Mouse (Mus musculus) kidney, postnatal 14 days (tissue): ENCODE measurements around the gene Ugt2b36.
"Not testable (repeated sequence)": the region's sequence is repeated elsewhere in the genome, so short reads cannot be mapped to it uniquely, and the experiment has no call there.

Experiments used
- DNase-seq: peaks from one replicate; pipeline ENCODE4 v3.0.0; 2022; ENCODE audit warnings: mixed read lengths

Gene Ugt2b36

DNA sequence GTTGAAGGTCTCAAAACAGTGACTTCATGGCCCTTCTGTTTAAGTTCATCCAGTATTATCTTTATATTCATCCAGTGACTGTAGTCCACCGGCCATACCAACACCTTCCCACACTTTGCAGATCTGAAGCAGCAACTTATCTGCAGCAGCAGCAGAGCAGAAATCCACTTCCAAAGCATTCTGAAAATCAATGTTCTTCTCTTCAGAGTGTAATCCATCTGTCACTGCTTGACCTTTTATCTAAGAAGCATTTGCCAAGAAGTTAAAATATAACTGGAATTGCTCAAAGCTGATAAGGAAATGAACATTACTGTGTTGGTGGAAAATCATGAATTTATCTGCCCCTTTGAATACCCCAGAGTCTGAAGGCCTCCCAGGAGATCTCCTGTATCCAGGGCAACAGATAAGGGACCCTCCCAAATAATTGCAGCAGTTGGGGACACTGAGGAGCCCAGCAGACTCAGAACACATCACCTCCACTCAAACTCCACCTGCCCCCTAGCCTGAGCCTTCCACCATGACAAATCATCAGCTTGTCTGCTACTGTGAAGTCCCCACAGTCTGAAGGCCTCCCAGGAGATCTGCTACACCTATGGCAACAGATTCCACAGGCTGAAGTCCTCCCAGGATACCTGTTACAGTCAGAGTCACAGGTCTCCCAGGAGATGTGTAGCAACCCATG is at the start of gene Ugt2b36:
Gene Ugt2b36 (minus strand): TSS at position 210 of the 682 bp plus-strand sequence.
- no peak for DNase-seq

DNA sequence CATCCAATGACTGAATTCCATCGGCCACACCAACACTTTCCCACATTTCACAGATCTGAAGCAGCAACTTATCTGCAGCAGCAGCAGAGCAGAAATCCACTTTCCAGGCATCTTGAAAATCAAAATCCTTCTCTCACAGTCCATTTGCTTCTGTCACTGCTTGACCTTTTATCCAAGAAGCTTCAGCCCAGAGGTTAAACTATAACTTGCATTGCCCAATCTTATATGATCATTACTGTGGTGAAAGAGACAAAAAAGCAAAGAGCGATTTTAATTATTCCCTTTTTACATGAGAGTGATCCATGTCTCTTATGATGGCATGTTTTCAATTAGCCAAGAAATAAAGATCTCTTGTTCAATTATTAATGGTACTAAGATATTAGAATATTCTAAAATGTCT is 47.8 kb upstream of the Ugt2b36 start, which contains the start of gene Ugt2b5:
Gene Ugt2b5 (minus strand): TSS at position 123 of the 400 bp plus-strand sequence.
- not testable (repeated sequence) for DNase-seq

DNA sequence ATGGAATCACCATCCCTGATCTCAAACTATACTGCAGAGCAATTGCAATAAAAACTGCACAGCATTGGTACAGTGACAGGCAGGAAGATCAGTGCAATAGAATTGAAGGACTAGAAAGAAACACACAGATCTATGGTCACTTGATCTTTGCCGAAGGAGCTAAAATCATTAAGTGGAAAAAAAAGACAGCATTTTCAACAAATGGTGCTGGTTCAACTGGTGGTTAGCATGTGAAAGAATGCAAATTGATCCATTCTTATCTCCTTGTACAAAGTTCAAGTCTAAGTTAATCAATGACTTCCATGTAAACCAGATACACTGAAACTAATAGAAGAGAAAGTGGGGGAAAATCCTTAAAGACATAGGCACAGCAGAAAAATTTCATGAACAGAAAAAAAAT is 11.3 kb upstream of the Ugt2b36 start:
- DNase-seq = not testable (repeated sequence)

DNA sequence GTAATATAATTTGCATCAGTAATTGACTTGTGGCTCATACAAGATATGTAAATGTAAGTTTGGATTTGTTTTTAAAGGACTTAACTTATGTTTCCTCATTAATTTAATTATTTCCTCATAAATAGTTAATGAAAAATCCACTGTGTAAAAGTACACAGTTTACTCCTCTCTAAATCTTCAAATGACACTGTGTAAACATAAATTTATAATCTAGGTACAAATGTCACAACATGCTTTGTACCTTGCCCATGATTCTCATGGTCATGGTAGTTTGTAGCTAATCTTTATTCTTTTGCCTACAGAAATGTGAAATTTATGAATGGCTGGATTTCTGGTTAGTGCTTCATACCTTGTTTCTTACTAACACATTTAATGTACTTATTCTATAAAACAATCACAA is 1.2 kb downstream of the Ugt2b36 start:
- DNase-seq = no peak

DNA sequence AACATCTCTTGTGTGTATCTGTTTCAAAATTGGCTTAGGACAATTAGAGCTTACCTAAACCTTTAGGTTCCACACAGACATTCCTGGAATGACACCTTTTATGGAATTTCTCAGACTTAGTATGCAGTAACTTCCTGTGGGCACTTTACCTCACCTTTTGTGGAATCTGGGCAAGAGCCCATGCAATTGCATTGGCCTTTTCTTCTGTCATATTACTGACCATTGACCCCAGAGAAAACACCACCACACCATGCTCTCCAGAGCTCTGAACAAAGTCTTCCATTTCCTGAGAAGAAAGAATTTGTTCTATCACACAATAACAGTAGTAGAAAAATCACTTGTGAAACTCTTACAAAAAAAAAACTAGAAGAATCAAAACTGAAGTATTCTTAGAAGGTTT is 3.1 kb downstream of the Ugt2b36 start:
- no peak for DNase-seq

DNA sequence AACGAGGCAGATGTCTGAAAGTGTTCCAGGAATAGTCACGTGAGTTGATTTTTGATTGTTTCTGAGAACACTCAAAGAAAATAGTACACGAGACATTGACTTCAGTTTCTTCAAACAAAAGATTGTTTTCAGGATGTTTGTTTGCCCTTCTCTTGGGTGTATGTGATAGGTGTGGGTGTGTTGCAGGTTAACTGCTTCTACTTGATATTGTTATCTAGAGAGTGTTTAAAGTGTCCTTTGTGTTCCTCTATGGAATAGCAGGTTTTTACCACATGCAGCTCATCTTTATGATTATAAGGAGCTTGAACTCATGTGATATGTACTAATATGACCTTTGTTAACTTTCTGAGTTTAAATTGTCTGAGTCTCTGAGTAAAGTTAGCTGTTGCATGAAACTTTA is 6.1 kb downstream of the Ugt2b36 start:
- DNase-seq = no peak

DNA sequence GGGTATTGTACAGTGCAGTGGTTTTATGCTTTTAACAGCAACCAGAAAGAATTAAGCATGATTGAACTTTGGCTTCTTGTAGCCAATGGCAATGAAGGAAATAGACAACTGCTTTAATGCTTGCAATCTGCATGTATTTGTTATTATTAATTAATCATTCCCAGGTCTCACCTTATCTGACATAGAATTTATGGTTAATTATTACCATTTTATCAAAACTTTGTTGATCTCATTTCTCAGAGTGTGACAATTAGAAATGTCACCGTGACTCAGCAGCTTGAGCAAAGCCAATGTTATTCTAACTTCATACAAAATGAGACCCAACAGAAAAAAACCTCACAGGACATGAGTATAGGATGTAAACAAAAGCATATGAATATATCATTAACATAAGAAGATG is 61.7 kb downstream of the Ugt2b36 start:
- no peak for DNase-seq

DNA sequence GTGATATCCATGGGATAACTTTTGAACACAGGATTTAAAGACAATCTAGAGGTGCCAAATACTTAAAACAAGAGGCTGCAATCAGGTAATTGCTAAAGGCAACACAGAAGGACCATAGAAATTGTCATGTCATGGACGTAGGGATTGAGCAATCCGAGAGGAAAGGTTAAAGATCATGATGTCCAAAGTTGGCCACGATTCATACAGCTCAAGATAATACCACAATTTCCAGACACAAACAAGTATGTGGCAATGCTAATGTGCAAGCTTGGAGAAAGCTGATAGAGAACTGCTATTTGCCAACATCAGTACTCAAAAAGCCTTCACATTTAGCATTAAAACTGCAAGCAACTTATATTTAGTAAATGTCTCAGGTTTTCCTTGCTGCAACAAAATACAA is 65.0 kb downstream of the Ugt2b36 start:
- DNase-seq = no peak
